Mouse (Mus musculus) kidney, postnatal 0 days (tissue): Measurements from ENCODE around the gene Gid8. TPM values are rescaled to one million over a fixed set of nuclear protein-coding genes. Genes with fewer than 3 reads are reported as not detected.

ENCODE experiments used
- ATAC-seq: fragments of 200-750 bp; cut with Nextera tagmentation; replicated peaks from 2 replicates; pipeline ENCODE4 v1.8.0; 2017; ENCODE audit warnings: low read depth, moderate number of reproducible peaks, moderate TSS enrichment, moderate library complexity; ENCODE audit not compliant: low FRiP score
- DNase-seq: peaks from one replicate; pipeline ENCODE4 v3.0.0-alpha.2; 2016; ENCODE audit warnings: low spot score
- H3K27ac ChIP-seq: fragments of 300-500 bp; sonication (generic); 2 replicates; pipeline ENCODE4 v1.5.1; 2014; ENCODE audit warnings: mild to moderate bottlenecking
- H3K27me3 ChIP-seq: fragments of 300-500 bp; sonication (generic); 2 replicates; pipeline ENCODE4 v1.6.1; 2014; ENCODE audit warnings: low read length, mixed read lengths; ENCODE audit not compliant: insufficient read depth
- H3K36me3 ChIP-seq: fragments of 300-500 bp; sonication (generic); 2 replicates; pipeline ENCODE4 v1.6.1; 2014; ENCODE audit warnings: low read length, mixed read lengths; ENCODE audit not compliant: insufficient read depth
- H3K4me1 ChIP-seq: fragments of 300-500 bp; sonication (generic); replicated peaks from 2 replicates; pipeline ENCODE4 v1.6.1; 2014; ENCODE audit warnings: antibody characterized with exemption, low read length, mixed read lengths; ENCODE audit not compliant: insufficient read depth
- H3K4me2 ChIP-seq: fragments of 300-500 bp; sonication (generic); 2 replicates; pipeline ENCODE4 v1.6.1; 2014; ENCODE audit warnings: mild to moderate bottlenecking, low read length, moderate library complexity, mixed read lengths
- H3K4me3 ChIP-seq: fragments of 300-500 bp; sonication (generic); replicated peaks from 2 replicates; pipeline ENCODE4 v1.5.1; 2014; ENCODE audit warnings: low read depth, low read length
- H3K9ac ChIP-seq: fragments of 300-500 bp; sonication (generic); 2 replicates; pipeline ENCODE4 v1.6.1; 2014; ENCODE audit warnings: low read depth, low read length
- H3K9me3 ChIP-seq: fragments of 300-500 bp; sonication (generic); replicated peaks from 2 replicates; pipeline ENCODE4 v1.6.1; 2016; ENCODE audit warnings: low read length, inconsistent platforms, mixed read lengths
- CTCF ChIP-seq: IDR thresholded peaks from 2 replicates; pipeline ENCODE4 v1.5.1; 2016; ENCODE audit warnings: antibody characterized with exemption, low read depth, mild to moderate bottlenecking, moderate library complexity
- WGBS: fragments of 180-500 bp; shearing (Covaris S2); extraction: QIAGEN DNeasy Blood & Tissue Kit; methylation state at CpG from one replicate; pipeline ENCODE4 v1.1.7; 2014; 5-methylcytosine and 5-hydroxymethylcytosine counted together
- polyA plus RNA-seq: library from polyadenylated mRNA; unstranded; fragments of >200 nt; fragmentation: Nextera tagmentation; extraction: Ambion mirVana; gene quantifications from 2 replicates; pipeline ENCODE4 v1.2.1, GENCODE M21; 2015

Gene Gid8
- polyA plus RNA-seq, result 48.1 and 51.0 TPM in 2 replicates

- H3K27ac ChIP-seq, result peak within 1 kb of the TSS; percentile 94
- H3K9ac ChIP-seq, result peak within 1 kb of the TSS; percentile 94
- peaks cover 10% of the 10 kb centered on the region; the same call in 1 of the 2 replicates for H3K4me1 ChIP-seq
- WGBS, result under 1% methylated on average over 43 of the region's 43 CpGs
- peak within 1 kb of the TSS; percentile 88 for H3K4me3 ChIP-seq
- H3K9me3 ChIP-seq, result no peaks in the 10 kb centered on the region
- H3K36me3 ChIP-seq, result peaks cover 10% of the 10 kb centered on the region; the same call in 1 of the 2 replicates
- peak; percentile 93 for ATAC-seq
- H3K4me2 ChIP-seq, result peak within 1 kb of the TSS; percentile 85
- TF ChIP-seq CTCF, result no peak
- no peaks in the 10 kb centered on the region for H3K27me3 ChIP-seq
- peak; percentile 99 for DNase-seq
Observed at GRCm38 (mm10) chr2:180709923-180710272, at the start of gene Gid8, which contains the start of gene Dido1. Gene Gid8, plus strand, starts transcription at chr2:180710117. Gene Dido1, minus strand, starts transcription at chr2:180709999.

DNA sequence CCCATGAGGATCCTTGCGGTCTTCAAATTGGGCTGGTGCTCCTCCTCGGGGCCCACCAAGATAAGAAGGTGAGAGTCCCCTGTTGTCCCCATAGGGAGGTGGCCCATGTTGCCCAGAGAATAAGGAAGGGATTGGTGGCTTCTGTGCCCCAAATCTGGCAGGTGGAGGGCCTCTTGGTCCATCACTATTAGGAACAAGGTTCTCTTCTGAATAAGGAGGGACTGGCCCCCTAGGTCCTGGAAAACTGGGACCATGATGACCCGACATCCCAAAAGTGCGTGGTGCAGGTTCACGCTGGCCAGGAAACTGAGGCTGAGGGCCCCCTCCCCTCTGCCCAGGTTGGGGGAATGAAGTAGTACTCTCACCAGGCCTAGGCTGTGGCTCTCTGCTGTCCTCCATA is 49.4 kb upstream of the Gid8 start:
- H3K9ac ChIP-seq, result no peak overlapping the region
- 94% methylated on average over 5 of the region's 5 CpGs for WGBS
- H3K4me1 ChIP-seq, result no peaks in the 10 kb centered on the region; the same call in 1 of the 2 replicates
- H3K27me3 ChIP-seq, result no peaks in the 10 kb centered on the region
- no peak overlapping the region for H3K4me3 ChIP-seq
- no peak for TF ChIP-seq CTCF
- peaks cover 21% of the 10 kb centered on the region for H3K36me3 ChIP-seq
- H3K9me3 ChIP-seq, result no peaks in the 10 kb centered on the region
- no peak overlapping the region for H3K27ac ChIP-seq
- no peak for DNase-seq
- no peak for ATAC-seq
- H3K4me2 ChIP-seq, result no peak overlapping the region

GRCm38 (mm10) chr2:180662008-180662407 is 47.9 kb upstream of the Gid8 start:
- Histone ChIP-seq H3K9ac (no peak overlapping the region), H3K27ac (no peak overlapping the region), H3K36me3 (peaks cover 34% of the 10 kb centered on the region), H3K4me3 (no peak overlapping the region), H3K4me2 (no peak overlapping the region), H3K27me3 (no peaks in the 10 kb centered on the region), H3K9me3 (no peaks in the 10 kb centered on the region), H3K4me1 (no peaks in the 10 kb centered on the region; the same call in 1 of the 2 replicates)
- no peak for DNase-seq
- TF ChIP-seq CTCF, result no peak
- WGBS, result 80% methylated on average over 4 of the region's 4 CpGs
- no peak for ATAC-seq

DNA sequence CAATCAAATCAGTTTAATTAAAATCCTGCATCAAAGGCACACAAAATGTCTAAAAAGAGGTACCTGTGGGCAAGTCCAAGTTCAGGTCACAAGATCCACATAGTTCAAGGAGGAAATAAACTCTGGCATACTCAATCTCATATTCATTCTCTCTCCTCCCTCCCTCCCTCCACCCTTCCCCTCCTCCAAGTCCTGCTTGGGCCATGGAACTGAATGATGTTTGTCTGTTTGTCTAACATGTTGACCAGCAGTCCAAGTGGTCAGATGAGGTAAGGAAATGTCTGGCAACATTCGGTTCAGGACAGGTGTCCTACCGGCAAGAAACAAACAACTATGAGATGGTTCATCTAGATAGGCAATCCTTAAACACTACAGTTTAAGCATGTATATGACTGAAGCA is 33.2 kb upstream of the Gid8 start:
- Histone ChIP-seq H3K9ac (no peak overlapping the region), H3K4me1 (no peaks in the 10 kb centered on the region), H3K36me3 (peaks cover 27% of the 10 kb centered on the region), H3K4me2 (no peak overlapping the region), H3K9me3 (no peaks in the 10 kb centered on the region), H3K4me3 (no peak overlapping the region), H3K27me3 (no peaks in the 10 kb centered on the region), H3K27ac (no peak overlapping the region)
- 87% methylated on average over 2 of the region's 2 CpGs for WGBS
- ATAC-seq (no peak), DNase-seq (no peak)
- no peak for TF ChIP-seq CTCF

DNA sequence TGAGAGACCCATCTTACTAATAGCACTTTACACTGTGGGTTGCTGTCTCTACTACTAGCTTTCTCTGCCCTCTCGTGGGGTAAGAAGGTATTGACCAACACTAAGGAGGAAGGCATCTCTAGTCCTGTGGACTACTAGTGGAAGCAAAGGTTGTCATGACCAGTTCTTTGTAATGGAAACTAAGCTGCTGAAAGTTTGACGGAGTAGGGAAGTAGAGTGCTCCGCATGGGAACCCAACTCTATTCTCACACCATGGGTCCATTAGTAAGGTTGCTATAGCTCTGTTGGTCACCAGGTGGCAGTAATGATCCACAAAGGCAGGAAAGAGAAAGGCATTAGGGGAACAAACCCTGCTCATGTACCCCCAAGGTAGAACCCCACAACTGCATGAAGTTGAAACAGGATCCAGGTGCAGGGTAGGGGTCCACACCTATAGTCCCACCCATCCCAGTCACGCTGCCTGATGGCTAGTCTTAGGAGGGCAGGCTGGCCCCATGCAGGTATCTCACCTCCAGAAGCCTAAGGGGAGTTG is 31.2 kb upstream of the Gid8 start:
- H3K9me3 ChIP-seq, result no peaks in the 10 kb centered on the region
- no peaks in the 10 kb centered on the region for H3K4me1 ChIP-seq
- no peak overlapping the region for H3K4me3 ChIP-seq
- H3K27me3 ChIP-seq, result no peaks in the 10 kb centered on the region
- ATAC-seq, result peak; percentile 62
- no peak overlapping the region for H3K9ac ChIP-seq
- peaks cover 31% of the 10 kb centered on the region for H3K36me3 ChIP-seq
- no peak overlapping the region for H3K4me2 ChIP-seq
- no peak overlapping the region for H3K27ac ChIP-seq
- WGBS, result 25% methylated on average over 4 of the region's 4 CpGs
- TF ChIP-seq CTCF, result peak; percentile 95
- DNase-seq, result peak; percentile 73

DNA sequence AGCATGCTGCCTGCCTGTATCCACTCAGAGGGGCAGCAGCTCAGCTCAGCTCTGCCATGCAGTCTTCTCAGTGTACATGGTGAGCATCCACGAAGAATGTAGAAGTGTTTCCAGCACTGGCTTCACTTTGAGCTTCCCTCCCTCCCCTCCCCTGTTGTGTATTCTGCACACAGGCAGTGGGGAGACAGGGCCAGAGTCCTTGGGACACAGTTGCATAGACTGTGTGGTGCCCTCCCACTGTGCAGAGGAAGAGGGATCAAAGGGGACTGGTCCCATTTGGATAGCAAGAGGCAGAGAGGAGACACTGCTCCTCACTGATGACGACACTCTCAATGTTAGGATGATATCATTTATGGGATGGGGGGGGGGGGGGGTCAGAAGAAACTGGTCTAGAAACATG is 28.7 kb upstream of the Gid8 start:
- H3K9ac ChIP-seq, result no peak overlapping the region
- H3K4me2 ChIP-seq, result no peak overlapping the region
- H3K36me3 ChIP-seq, result peaks cover 49% of the 10 kb centered on the region
- H3K4me1 ChIP-seq, result no peaks in the 10 kb centered on the region
- H3K27me3 ChIP-seq, result no peaks in the 10 kb centered on the region
- no peaks in the 10 kb centered on the region for H3K9me3 ChIP-seq
- TF ChIP-seq CTCF, result no peak
- no peak for ATAC-seq
- no peak overlapping the region for H3K4me3 ChIP-seq
- 70% methylated on average over 2 of the region's 2 CpGs for WGBS
- H3K27ac ChIP-seq, result no peak overlapping the region
- no peak for DNase-seq

GRCm38 (mm10) chr2:180683524-180683923 is 26.4 kb upstream of the Gid8 start:
- Histone ChIP-seq H3K27me3 (no peaks in the 10 kb centered on the region), H3K4me3 (no peak overlapping the region), H3K9ac (no peak overlapping the region), H3K36me3 (peaks cover 69% of the 10 kb centered on the region), H3K4me1 (no peaks in the 10 kb centered on the region), H3K27ac (no peak overlapping the region), H3K9me3 (no peaks in the 10 kb centered on the region), H3K4me2 (no peak overlapping the region)
- DNase-seq, result no peak
- TF ChIP-seq CTCF, result no peak
- ATAC-seq, result no peak
- WGBS, result 82% methylated on average over 2 of the region's 2 CpGs
